Mouse (Mus musculus) adrenal gland, adult 2 months (tissue): ENCODE data around the gene Cyb5d1. TPM values are rescaled to one million over a fixed set of nuclear protein-coding genes. Genes with fewer than 3 reads are reported as not detected.

ENCODE experiments used
- DNase-seq: peaks from one replicate; pipeline ENCODE4 v3.0.0; 2021
- long read RNA-seq: library from polyadenylated mRNA; stranded (forward); transcript quantifications from one replicate; pipeline ENCODE4 v2.0.0, GENCODE M21; 2021
- polyA plus RNA-seq: library from polyadenylated mRNA; depleted of rRNA; stranded (reverse); fragments of >200 nt; gene quantifications from 2 replicates; pipeline ENCODE4 v1.2.3, GENCODE M21; 2012; rRNA removed
- total RNA-seq, 2 experiments: library from RNA; stranded (reverse); gene quantifications; 2 replicates each; pipeline ENCODE4 v1.2.3; 2021

The Cyb5d1 gene
- total RNA-seq (10 to 100 TPM; 44.2 to 59.7 TPM), polyA plus RNA-seq (10.7 and 11.8 TPM in 2 replicates)
- long read RNA-seq, transcript Cyb5d1-201 (4 exons, 753 nt): major isoform, 10 of 13 reads
- long read RNA-seq, partial matches to known transcripts: 1 of 13 reads
- long read RNA-seq, other reads (novel, unspliced or antisense): 2 of 13 reads

- DNase-seq: peak; percentile 93
Observed at GRCm38 (mm10) chr11:69395235-69395633, at the start of gene Cyb5d1, which contains the start of gene Naa38. Cyb5d1 (minus strand) TSS chr11:69395631. Naa38 (plus strand) TSS chr11:69395487.

GRCm38 (mm10) chr11:69443328-69443727 lies 47.9 kb upstream of the Cyb5d1 start:
- DNase-seq: peak; percentile 48

- DNase-seq: no peak
Observed at GRCm38 (mm10) chr11:69437291-69437690, 41.9 kb upstream of the Cyb5d1 start.

- no peak for DNase-seq
Observed at GRCm38 (mm10) chr11:69433189-69433588, 37.8 kb upstream of the Cyb5d1 start.

- DNase-seq: no peak
Observed at GRCm38 (mm10) chr11:69432640-69432982, 37.2 kb upstream of the Cyb5d1 start.

- peak; percentile 73 for DNase-seq
Observed at GRCm38 (mm10) chr11:69431829-69432639, 36.6 kb upstream of the Cyb5d1 start.

GRCm38 (mm10) chr11:69430631-69431030 lies 35.2 kb upstream of the Cyb5d1 start:
- DNase-seq: no peak

GRCm38 (mm10) chr11:69429313-69429712 lies 33.9 kb upstream of the Cyb5d1 start:
- no peak for DNase-seq

GRCm38 (mm10) chr11:69428751-69429150 lies 33.3 kb upstream of the Cyb5d1 start:
- DNase-seq: peak; percentile 49

- no peak for DNase-seq
Observed at GRCm38 (mm10) chr11:69426246-69426645, 30.8 kb upstream of the Cyb5d1 start.

- no peak for DNase-seq
Observed at GRCm38 (mm10) chr11:69423885-69424284, 28.5 kb upstream of the Cyb5d1 start.

GRCm38 (mm10) chr11:69422842-69423241 lies 27.4 kb upstream of the Cyb5d1 start:
- no peak for DNase-seq

GRCm38 (mm10) chr11:69421131-69421977 lies 25.9 kb upstream of the Cyb5d1 start:
- no peak for DNase-seq

- no peak for DNase-seq
Observed at GRCm38 (mm10) chr11:69420554-69421000, 25.1 kb upstream of the Cyb5d1 start.

GRCm38 (mm10) chr11:69419813-69420553 lies 24.6 kb upstream of the Cyb5d1 start:
- peak; percentile 75 for DNase-seq

- peak; percentile 52 for DNase-seq
Observed at GRCm38 (mm10) chr11:69419443-69419812, 24.0 kb upstream of the Cyb5d1 start.

- peak; percentile 97 for DNase-seq
Observed at GRCm38 (mm10) chr11:69418481-69419442, 23.3 kb upstream of the Cyb5d1 start.

- peak; percentile 97 for DNase-seq
Observed at GRCm38 (mm10) chr11:69417449-69418384, 22.3 kb upstream of the Cyb5d1 start.

- no peak for DNase-seq
Observed at GRCm38 (mm10) chr11:69416921-69417448, 21.6 kb upstream of the Cyb5d1 start.
